Mouse (Mus musculus): Measurements from ENCODE around the gene Baz2a. TPM values are rescaled to one million over a fixed set of nuclear protein-coding genes. Genes with fewer than 3 reads are reported as not detected.
A peak's percentile ranks its signal among the peaks of the same experiment; 100 is the strongest.
"Not testable (repeated sequence)": the region's sequence is repeated elsewhere in the genome, so short reads cannot be mapped to it uniquely, and the experiment has no call there.

Gene Baz2a
- polyA plus RNA-seq, 1 experiment from 2014 or later: 14.0 TPM

GRCm38 (mm10) chr10:128084160-128084559 is 7.2 kb upstream of the Baz2a start:
- Histone ChIP-seq H3K4me3 (replicated peaks) (peak overlapping the region; percentile 93), H3K4me1 (peaks cover 18% of the 10 kb centered on the region), H3K9ac (peak overlapping the region; percentile 98), H3K4me2 (peak overlapping the region; percentile 95), H3K27ac (peak overlapping the region; percentile 88; the same call in 1 of the 2 replicates), H3K9me3 (no peaks in the 10 kb centered on the region), H3K27me3 (no peaks in the 10 kb centered on the region), H3K36me3 (replicated peaks) (peaks cover 47% of the 10 kb centered on the region)
- WGBS: 6% methylated on average over 3 of the region's 3 CpGs
- no peak for ATAC-seq (ENCODE audit: low FRiP score)

GRCm38 (mm10) chr10:128086391-128086790 is 5.0 kb upstream of the Baz2a start:
- Histone ChIP-seq H3K27ac (no peak overlapping the region), H3K4me1 (peaks cover 28% of the 10 kb centered on the region), H3K9ac (no peak overlapping the region), H3K36me3 (replicated peaks) (peaks cover 62% of the 10 kb centered on the region), H3K9me3 (no peaks in the 10 kb centered on the region), H3K4me2 (no peak overlapping the region), H3K27me3 (no peaks in the 10 kb centered on the region), H3K4me3 (replicated peaks) (peak overlapping the region; percentile 7; the same call in 1 of the 2 replicates)
- ATAC-seq (ENCODE audit: low FRiP score): no peak
- whole genome bisulfite sequencing: 83% methylated on average over 6 of the region's 6 CpGs

GRCm38 (mm10) chr10:128087216-128087615 is 4.2 kb upstream of the Baz2a start:
- H3K4me3 ChIP-seq (replicated peaks); ATAC-seq (ENCODE audit: low FRiP score): not testable (repeated sequence)
- H3K36me3 ChIP-seq (replicated peaks): peaks cover 62% of the 10 kb centered on the region

GRCm38 (mm10) chr10:128088181-128088580 is 3.2 kb upstream of the Baz2a start:
- H3K9me3 ChIP-seq: no peaks in the 10 kb centered on the region
- no peak for ATAC-seq (ENCODE audit: low FRiP score)
- no peak overlapping the region for H3K4me3 ChIP-seq (replicated peaks)
- no peak overlapping the region for H3K9ac ChIP-seq
- H3K4me2 ChIP-seq: no peak overlapping the region
- H3K27me3 ChIP-seq: no peaks in the 10 kb centered on the region
- H3K36me3 ChIP-seq (replicated peaks): peaks cover 62% of the 10 kb centered on the region
- no peak overlapping the region for H3K27ac ChIP-seq
- H3K4me1 ChIP-seq: peaks cover 35% of the 10 kb centered on the region
- WGBS: 94% methylated on average over 5 of the region's 5 CpGs

More at GRCm38 (mm10) chr10:128087216-128087615, 4.2 kb upstream of the Baz2a start:
- H3K27me3 ChIP-seq, H3K27ac ChIP-seq, H3K9me3 ChIP-seq, H3K4me2 ChIP-seq, H3K9ac ChIP-seq: not testable (repeated sequence)
- peaks cover 31% of the 10 kb centered on the region for H3K4me1 ChIP-seq
- WGBS: 86% methylated on average over 2 of the region's 2 CpGs

- no peak for ATAC-seq (ENCODE audit: low FRiP score)
- peaks cover 45% of the 10 kb centered on the region for H3K4me1 ChIP-seq
- no peaks in the 10 kb centered on the region for H3K9me3 ChIP-seq
- no peak overlapping the region for H3K27ac ChIP-seq
- H3K27me3 ChIP-seq: no peaks in the 10 kb centered on the region
- peaks cover 58% of the 10 kb centered on the region for H3K36me3 ChIP-seq (replicated peaks)
- no peak overlapping the region for H3K4me3 ChIP-seq (replicated peaks)
- H3K4me2 ChIP-seq: no peak overlapping the region
- 79% methylated on average over 5 of the region's 5 CpGs for WGBS
- no peak overlapping the region for H3K9ac ChIP-seq
Measured at GRCm38 (mm10) chr10:128089842-128090241, 1.5 kb upstream of the Baz2a start.

- peak; percentile 37 for ATAC-seq (ENCODE audit: low FRiP score)
- H3K4me3 ChIP-seq (replicated peaks): peak overlapping the region; percentile 86
- H3K9me3 ChIP-seq: no peaks in the 10 kb centered on the region
- H3K9ac ChIP-seq: peak overlapping the region; percentile 85; the same call in 1 of the 2 replicates
- peak overlapping the region; percentile 95 for H3K27ac ChIP-seq
- H3K27me3 ChIP-seq: no peaks in the 10 kb centered on the region
- peak overlapping the region; percentile 71 for H3K4me2 ChIP-seq
- H3K4me1 ChIP-seq: peaks cover 44% of the 10 kb centered on the region
- WGBS: 9% methylated on average over 14 of the region's 14 CpGs
- H3K36me3 ChIP-seq (replicated peaks): peaks cover 47% of the 10 kb centered on the region
Measured at GRCm38 (mm10) chr10:128090651-128091563, 470 bp upstream of the Baz2a start.

- Histone ChIP-seq H3K4me3 (replicated peaks) (peak overlapping the region; percentile 86), H3K4me2 (peak overlapping the region; percentile 71), H3K4me1 (peaks cover 53% of the 10 kb centered on the region), H3K27me3 (no peaks in the 10 kb centered on the region), H3K9me3 (no peaks in the 10 kb centered on the region), H3K9ac (peak overlapping the region; percentile 85), H3K27ac (peak overlapping the region; percentile 95), H3K36me3 (replicated peaks) (peaks cover 29% of the 10 kb centered on the region)
- under 1% methylated on average over 69 of the region's 88 CpGs for WGBS
- ATAC-seq (ENCODE audit: low FRiP score): peak; percentile 50
Measured at GRCm38 (mm10) chr10:128092506-128093495, 1.4 kb downstream of the Baz2a start.

- peaks cover 20% of the 10 kb centered on the region for H3K36me3 ChIP-seq (replicated peaks)
- H3K4me2 ChIP-seq: peak overlapping the region; percentile 71
- H3K9me3 ChIP-seq: no peaks in the 10 kb centered on the region
- peaks cover 62% of the 10 kb centered on the region for H3K4me1 ChIP-seq
- ATAC-seq (ENCODE audit: low FRiP score): no peak
- 28% methylated on average over 13 of the region's 13 CpGs for WGBS
- H3K27ac ChIP-seq: peak overlapping the region; percentile 95
- H3K27me3 ChIP-seq: no peaks in the 10 kb centered on the region
- H3K9ac ChIP-seq: peak overlapping the region; percentile 85
- H3K4me3 ChIP-seq (replicated peaks): peak overlapping the region; percentile 86
Measured at GRCm38 (mm10) chr10:128093496-128094294, 2.3 kb downstream of the Baz2a start.

- no peaks in the 10 kb centered on the region for H3K9me3 ChIP-seq
- peak overlapping the region; percentile 71 for H3K4me2 ChIP-seq
- WGBS: 12% methylated on average over 19 of the region's 19 CpGs
- peak overlapping the region; percentile 95; the same call in 1 of the 2 replicates for H3K27ac ChIP-seq
- 0 out of 2 replicates have a peak overlapping the region, but pooled peaks have one; percentile 45 for H3K9ac ChIP-seq
- peak; percentile 55 for ATAC-seq (ENCODE audit: low FRiP score)
- no peaks in the 10 kb centered on the region for H3K27me3 ChIP-seq
- H3K4me3 ChIP-seq (replicated peaks): peak overlapping the region; percentile 27
- peaks cover 13% of the 10 kb centered on the region for H3K36me3 ChIP-seq (replicated peaks)
- H3K4me1 ChIP-seq: peaks cover 65% of the 10 kb centered on the region
Measured at GRCm38 (mm10) chr10:128094340-128094968, 3.1 kb downstream of the Baz2a start.

GRCm38 (mm10) chr10:128095003-128095636 is 3.7 kb downstream of the Baz2a start:
- Histone ChIP-seq H3K36me3 (replicated peaks) (peaks cover 6% of the 10 kb centered on the region), H3K4me1 (peaks cover 65% of the 10 kb centered on the region), H3K27me3 (no peaks in the 10 kb centered on the region), H3K27ac (no peak overlapping the region), H3K9ac (no peak overlapping the region), H3K4me3 (replicated peaks) (peak overlapping the region; percentile 27; the same call in 1 of the 2 replicates), H3K4me2 (peak overlapping the region; percentile 71), H3K9me3 (no peaks in the 10 kb centered on the region)
- no peak for ATAC-seq (ENCODE audit: low FRiP score)
- 20% methylated on average over 9 of the region's 9 CpGs for WGBS

Measured in forebrain, embryonic 12.5 days (tissue).